Mouse (Mus musculus): ENCODE measurements around the gene Tdrd6. TPM values are rescaled to one million over a fixed set of nuclear protein-coding genes. Genes with fewer than 3 reads are reported as not detected.
A peak's percentile ranks its signal among the peaks of the same experiment; 100 is the strongest.

Tdrd6 gene
- polyA plus RNA-seq (2014; fragmentation: Nextera tagmentation; extraction: Ambion mirVana): 0.78 and 0.92 TPM in 2 replicates

- Histone ChIP-seq H3K36me3 (ENCODE audit: control insufficient read depth, insufficient read depth, low read length) (no peaks in the 10 kb centered on the region), H3K4me3 (replicated peaks; ENCODE audit: low read depth, low read length) (peak within 1 kb of the TSS; percentile 45), H3K4me2 (ENCODE audit: low read length) (peak within 1 kb of the TSS; percentile 75), H3K4me1 (ENCODE audit: control insufficient read depth, insufficient read depth, low read length) (peaks cover 8% of the 10 kb centered on the region), H3K27me3 (ENCODE audit: control insufficient read depth, insufficient read depth, low read length) (peaks cover 28% of the 10 kb centered on the region), H3K27ac (replicated peaks; ENCODE audit: low read depth, low read length) (no peak within 1 kb of the TSS), H3K9me3 (ENCODE audit: control insufficient read depth, low read length) (no peaks in the 10 kb centered on the region), H3K9ac (replicated peaks; ENCODE audit: low read length) (peak within 1 kb of the TSS; percentile 68)
- WGBS: 3% methylated on average over 83 of the region's 83 CpGs
- peak; percentile 60 for DNase-seq
- ATAC-seq (ENCODE audit: low FRiP score, low TSS enrichment): peak; percentile 69
Measured at GRCm38 (mm10) chr17:43629496-43630426, at the start of gene Tdrd6. TSS of gene Tdrd6 (minus strand) at chr17:43630299.

GRCm38 (mm10) chr17:43677317-43677716, 47.2 kb upstream of the Tdrd6 start:
- H3K4me1 ChIP-seq (ENCODE audit: control insufficient read depth, insufficient read depth, low read length): no peaks in the 10 kb centered on the region
- no peak for DNase-seq
- no peak overlapping the region for H3K27ac ChIP-seq (replicated peaks; ENCODE audit: low read depth, low read length)
- no peaks in the 10 kb centered on the region for H3K9me3 ChIP-seq (ENCODE audit: control insufficient read depth, low read length)
- H3K27me3 ChIP-seq (ENCODE audit: control insufficient read depth, insufficient read depth, low read length): no peaks in the 10 kb centered on the region
- no peak for ATAC-seq (ENCODE audit: low FRiP score, low TSS enrichment)
- no peaks in the 10 kb centered on the region for H3K36me3 ChIP-seq (ENCODE audit: control insufficient read depth, insufficient read depth, low read length)
- H3K4me3 ChIP-seq (replicated peaks; ENCODE audit: low read depth, low read length): no peak overlapping the region
- 35% methylated on average over 1 of the region's 1 CpGs for WGBS
- no peak overlapping the region for H3K9ac ChIP-seq (replicated peaks; ENCODE audit: low read length)
- no peak overlapping the region for H3K4me2 ChIP-seq (ENCODE audit: low read length)

- H3K9ac ChIP-seq (replicated peaks; ENCODE audit: low read length): no peak overlapping the region
- DNase-seq (no peak), ATAC-seq (ENCODE audit: low FRiP score, low TSS enrichment) (no peak)
- no peak overlapping the region for H3K4me2 ChIP-seq (ENCODE audit: low read length)
- H3K4me3 ChIP-seq (replicated peaks; ENCODE audit: low read depth, low read length): no peak overlapping the region
- H3K27ac ChIP-seq (replicated peaks; ENCODE audit: low read depth, low read length): no peak overlapping the region
- WGBS: 96% methylated on average over 1 of the region's 1 CpGs
- no peaks in the 10 kb centered on the region for H3K9me3 ChIP-seq (ENCODE audit: control insufficient read depth, low read length)
- H3K27me3 ChIP-seq (ENCODE audit: control insufficient read depth, insufficient read depth, low read length): no peaks in the 10 kb centered on the region
- H3K4me1 ChIP-seq (ENCODE audit: control insufficient read depth, insufficient read depth, low read length): no peaks in the 10 kb centered on the region
- no peaks in the 10 kb centered on the region for H3K36me3 ChIP-seq (ENCODE audit: control insufficient read depth, insufficient read depth, low read length)
Measured at GRCm38 (mm10) chr17:43676241-43676640, 46.1 kb upstream of the Tdrd6 start.

GRCm38 (mm10) chr17:43675228-43675627, 45.1 kb upstream of the Tdrd6 start:
- no peak overlapping the region for H3K27ac ChIP-seq (replicated peaks; ENCODE audit: low read depth, low read length)
- H3K36me3 ChIP-seq (ENCODE audit: control insufficient read depth, insufficient read depth, low read length): no peaks in the 10 kb centered on the region
- no peak for ATAC-seq (ENCODE audit: low FRiP score, low TSS enrichment)
- no peak overlapping the region for H3K4me3 ChIP-seq (replicated peaks; ENCODE audit: low read depth, low read length)
- no peak overlapping the region for H3K4me2 ChIP-seq (ENCODE audit: low read length)
- no peaks in the 10 kb centered on the region for H3K9me3 ChIP-seq (ENCODE audit: control insufficient read depth, low read length)
- H3K27me3 ChIP-seq (ENCODE audit: control insufficient read depth, insufficient read depth, low read length): no peaks in the 10 kb centered on the region
- DNase-seq: no peak
- H3K4me1 ChIP-seq (ENCODE audit: control insufficient read depth, insufficient read depth, low read length): no peaks in the 10 kb centered on the region
- WGBS: 89% methylated on average over 1 of the region's 1 CpGs
- H3K9ac ChIP-seq (replicated peaks; ENCODE audit: low read length): no peak overlapping the region

GRCm38 (mm10) chr17:43671907-43672306, 41.8 kb upstream of the Tdrd6 start:
- no peak for DNase-seq
- Histone ChIP-seq H3K36me3 (ENCODE audit: control insufficient read depth, insufficient read depth, low read length) (no peaks in the 10 kb centered on the region), H3K4me2 (ENCODE audit: low read length) (no peak overlapping the region), H3K27me3 (ENCODE audit: control insufficient read depth, insufficient read depth, low read length) (no peaks in the 10 kb centered on the region), H3K9ac (replicated peaks; ENCODE audit: low read length) (no peak overlapping the region), H3K27ac (replicated peaks; ENCODE audit: low read depth, low read length) (no peak overlapping the region), H3K9me3 (ENCODE audit: control insufficient read depth, low read length) (no peaks in the 10 kb centered on the region), H3K4me3 (replicated peaks; ENCODE audit: low read depth, low read length) (no peak overlapping the region), H3K4me1 (ENCODE audit: control insufficient read depth, insufficient read depth, low read length) (no peaks in the 10 kb centered on the region)
- 96% methylated on average over 4 of the region's 4 CpGs for WGBS
- no peak for ATAC-seq (ENCODE audit: low FRiP score, low TSS enrichment)

GRCm38 (mm10) chr17:43669145-43669695, 39.1 kb upstream of the Tdrd6 start:
- Histone ChIP-seq H3K4me2 (ENCODE audit: low read length) (peak overlapping the region; percentile 72), H3K27me3 (ENCODE audit: control insufficient read depth, insufficient read depth, low read length) (no peaks in the 10 kb centered on the region), H3K36me3 (ENCODE audit: control insufficient read depth, insufficient read depth, low read length) (no peaks in the 10 kb centered on the region), H3K27ac (replicated peaks; ENCODE audit: low read depth, low read length) (no peak overlapping the region), H3K4me1 (ENCODE audit: control insufficient read depth, insufficient read depth, low read length) (peaks cover 16% of the 10 kb centered on the region), H3K9me3 (ENCODE audit: control insufficient read depth, low read length) (no peaks in the 10 kb centered on the region), H3K9ac (replicated peaks; ENCODE audit: low read length) (no peak overlapping the region), H3K4me3 (replicated peaks; ENCODE audit: low read depth, low read length) (no peak overlapping the region)
- 60% methylated on average over 6 of the region's 6 CpGs for WGBS
- ATAC-seq (ENCODE audit: low FRiP score, low TSS enrichment) (no peak), DNase-seq (no peak)

- Histone ChIP-seq H3K9ac (replicated peaks; ENCODE audit: low read length) (peak within 1 kb of the TSS; percentile 96), H3K9me3 (ENCODE audit: control insufficient read depth, low read length) (no peaks in the 10 kb centered on the region), H3K36me3 (ENCODE audit: control insufficient read depth, insufficient read depth, low read length) (peaks cover 16% of the 10 kb centered on the region; the same call in 1 of the 2 replicates), H3K4me2 (ENCODE audit: low read length) (peak within 1 kb of the TSS; percentile 72), H3K27me3 (ENCODE audit: control insufficient read depth, insufficient read depth, low read length) (no peaks in the 10 kb centered on the region), H3K27ac (replicated peaks; ENCODE audit: low read depth, low read length) (peak within 1 kb of the TSS; percentile 84), H3K4me3 (replicated peaks; ENCODE audit: low read depth, low read length) (peak within 1 kb of the TSS; percentile 93), H3K4me1 (ENCODE audit: control insufficient read depth, insufficient read depth, low read length) (peaks cover 16% of the 10 kb centered on the region)
- WGBS: under 1% methylated on average over 17 of the region's 17 CpGs
- ATAC-seq (ENCODE audit: low FRiP score, low TSS enrichment) (no peak), DNase-seq (peak; percentile 27)
Measured at GRCm38 (mm10) chr17:43667290-43667843, 37.3 kb upstream of the Tdrd6 start, which contains the start of gene Cyp39a1. TSS of gene Cyp39a1 (plus strand) at chr17:43667425.

GRCm38 (mm10) chr17:43666576-43667289, 36.6 kb upstream of the Tdrd6 start, which contains the start of gene Slc25a27:
TSS of gene Slc25a27 (minus strand) at chr17:43667214.
- Histone ChIP-seq H3K27me3 (ENCODE audit: control insufficient read depth, insufficient read depth, low read length) (no peaks in the 10 kb centered on the region), H3K9ac (replicated peaks; ENCODE audit: low read length) (peak within 1 kb of the TSS; percentile 96), H3K4me1 (ENCODE audit: control insufficient read depth, insufficient read depth, low read length) (peaks cover 16% of the 10 kb centered on the region), H3K27ac (replicated peaks; ENCODE audit: low read depth, low read length) (peak within 1 kb of the TSS; percentile 84), H3K4me2 (ENCODE audit: low read length) (peak within 1 kb of the TSS; percentile 72), H3K36me3 (ENCODE audit: control insufficient read depth, insufficient read depth, low read length) (peaks cover 18% of the 10 kb centered on the region; the same call in 1 of the 2 replicates), H3K9me3 (ENCODE audit: control insufficient read depth, low read length) (no peaks in the 10 kb centered on the region), H3K4me3 (replicated peaks; ENCODE audit: low read depth, low read length) (peak within 1 kb of the TSS; percentile 93)
- DNase-seq (peak; percentile 96), ATAC-seq (ENCODE audit: low FRiP score, low TSS enrichment) (peak; percentile 97)
- under 1% methylated on average over 41 of the region's 41 CpGs for WGBS
